Mouse (Mus musculus) kidney, postnatal 36 days (tissue): ENCODE data around the gene Serpina1d.
"Not testable (repeated sequence)": the region's sequence is repeated elsewhere in the genome, so short reads cannot be mapped to it uniquely, and the experiment has no call there.

Experiments used
- DNase-seq, 2 experiments: peaks; one replicate each; pipeline ENCODE4 v3.0.0; 2021 to 2022; ENCODE audit warnings: mixed read lengths in 2 of 2

Serpina1d gene

GRCm38 (mm10) chr12:103773246-103773851, at the start of gene Serpina1d:
TSS of gene Serpina1d (minus strand) at chr12:103773592.
- not testable (repeated sequence) for DNase-seq

GRCm38 (mm10) chr12:103770597-103770996, 2.8 kb downstream of the Serpina1d start:
- DNase-seq: peak in 1 of 2 experiments; percentile 12

- DNase-seq: not testable (repeated sequence)
Measured at GRCm38 (mm10) chr12:103763083-103763482, 10.3 kb downstream of the Serpina1d start.

GRCm38 (mm10) chr12:103760316-103760715, 13.1 kb downstream of the Serpina1d start:
- peak in 1 of 2 experiments; percentile 17 for DNase-seq

GRCm38 (mm10) chr12:103745957-103746356, 27.4 kb downstream of the Serpina1d start:
- not testable (repeated sequence) for DNase-seq

GRCm38 (mm10) chr12:103737791-103738580, 35.4 kb downstream of the Serpina1d start:
- DNase-seq: not testable (repeated sequence)

GRCm38 (mm10) chr12:103735566-103735965, 37.8 kb downstream of the Serpina1d start:
- DNase-seq: not testable (repeated sequence)

GRCm38 (mm10) chr12:103735101-103735500, 38.3 kb downstream of the Serpina1d start:
- not testable (repeated sequence) for DNase-seq
